Mouse (Mus musculus) heart, postnatal 36 days (tissue): ENCODE results near the gene Fam227a. TPM values are rescaled to one million over a fixed set of nuclear protein-coding genes. Genes with fewer than 3 reads are reported as not detected.

Experiments used
- microRNA-seq, 2 experiments: library from miRNA; unstranded; fragments of <30 nt; microRNA quantifications; one replicate each; pipeline ENCODE4 v1.2.0; 2021; ENCODE audit warnings: borderline number of aligned reads in 2 of 2
- total RNA-seq, 2 experiments: library from RNA; stranded (reverse); gene quantifications; 2 replicates each; pipeline ENCODE4 v1.2.3; 2021

The Fam227a gene
- total RNA-seq, 2 experiments from 2014 or later = 0.78 to 1.7 TPM

Small RNA genes lying within 50 kb of the gene (microRNA-seq; reads per million reads assigned to microRNA genes)
- gene Gm27903 = 0 reads per million in 2 experiments

Other genes with a start within 250 kb of the Fam227a start
- gene Csnk1e, start 203.4 kb downstream of the Fam227a start, total RNA-seq = 10 to 100 TPM; 55.8 to 60.5 TPM
- under 1 TPM in 1 of 2 experiments, not detected in 1; 0.11 TPM for gene Kcnj4, start 153.7 kb downstream of the Fam227a start, total RNA-seq
- 1 to 10 TPM; 6.5 to 7.2 TPM for gene Kdelr3, start 142.5 kb downstream of the Fam227a start, total RNA-seq
- gene Ddx17, start 112.2 kb downstream of the Fam227a start, total RNA-seq = 10 to 100 TPM; 84.7 to 86.5 TPM
- not detected for gene Dmc1, start 53.8 kb downstream of the Fam227a start, total RNA-seq
- gene Cby1, start 243 bp upstream of the Fam227a start, total RNA-seq = 10 to 100 TPM; 21.3 to 23.5 TPM
- gene Tomm22, start 11.9 kb upstream of the Fam227a start, total RNA-seq = 100 to 1,000 TPM; 110 to 120 TPM
- 10 to 100 TPM; 24.2 to 25.0 TPM for gene Josd1, start 29.0 kb upstream of the Fam227a start, total RNA-seq
- 10 to 100 TPM; 27.2 to 28.4 TPM for gene Gtpbp1, start 31.9 kb upstream of the Fam227a start, total RNA-seq
- gene Sun2, start 83.6 kb upstream of the Fam227a start, total RNA-seq = 10 to 100 TPM; 85.6 to 89.1 TPM
- 10 to 100 TPM; 17.7 to 22.5 TPM for gene Dnal4, start 118.9 kb upstream of the Fam227a start, total RNA-seq
- gene Nptxr, start 145.8 kb upstream of the Fam227a start, total RNA-seq = 1 to 10 TPM; 1.5 to 1.7 TPM
- under 1 TPM in 1 of 2 experiments, not detected in 1; 0.30 TPM for gene Npcd, start 175.3 kb upstream of the Fam227a start, total RNA-seq
- gene Cbx6, start 175.7 kb upstream of the Fam227a start, total RNA-seq = 10 to 100 TPM; 25.8 to 29.7 TPM
- gene Apobec3, start 232.7 kb upstream of the Fam227a start, total RNA-seq = 1 to 10 TPM; 7.7 to 7.8 TPM